Mouse (Mus musculus) monocyte, adult 2 months (primary cell): ENCODE data around the gene Ddx50.
"Not testable (repeated sequence)": the region's sequence is repeated elsewhere in the genome, so short reads cannot be mapped to it uniquely, and the experiment has no call there.

ENCODE experiments used
- DNase-seq, 2 experiments: peaks; one replicate each; pipeline ENCODE4 v3.0.0; 2022; ENCODE audit warnings: low spot score in 2 of 2, low read depth in 1 of 2

Gene Ddx50

GRCm38 (mm10) chr10:62601833-62602176 lies 49.2 kb downstream of the Ddx50 start:
- no peak for DNase-seq

GRCm38 (mm10) chr10:62601053-62601791 lies 49.8 kb downstream of the Ddx50 start:
- DNase-seq, result no peak

GRCm38 (mm10) chr10:62600056-62600455 lies 51.0 kb downstream of the Ddx50 start:
- DNase-seq, result no peak

- not testable (repeated sequence) for DNase-seq
Observed at GRCm38 (mm10) chr10:62599311-62599710, 51.7 kb downstream of the Ddx50 start.

GRCm38 (mm10) chr10:62592496-62592895 lies 58.5 kb downstream of the Ddx50 start:
- DNase-seq, result no peak

GRCm38 (mm10) chr10:62590200-62590599 lies 60.8 kb downstream of the Ddx50 start:
- DNase-seq, result peak; percentile 59 to 76

- DNase-seq, result no peak
Observed at GRCm38 (mm10) chr10:62588616-62589015, 62.4 kb downstream of the Ddx50 start.

- DNase-seq, result no peak
Observed at GRCm38 (mm10) chr10:62583245-62583644, 67.8 kb downstream of the Ddx50 start.

GRCm38 (mm10) chr10:62582701-62583100 lies 68.3 kb downstream of the Ddx50 start:
- DNase-seq, result no peak

- no peak for DNase-seq
Observed at GRCm38 (mm10) chr10:62582263-62582662, 68.8 kb downstream of the Ddx50 start.

- not testable (repeated sequence) for DNase-seq
Observed at GRCm38 (mm10) chr10:62579129-62579528, 71.9 kb downstream of the Ddx50 start.

- peak; percentile 90 for DNase-seq
Observed at GRCm38 (mm10) chr10:62578338-62579100, 72.5 kb downstream of the Ddx50 start, which contains the start of gene Kif1bp. Gene Kif1bp (minus strand): TSS chr10:62578457.

- no peak for DNase-seq
Observed at GRCm38 (mm10) chr10:62577673-62578337, 73.2 kb downstream of the Ddx50 start.

GRCm38 (mm10) chr10:62575001-62575400 lies 76.0 kb downstream of the Ddx50 start:
- DNase-seq, result no peak

GRCm38 (mm10) chr10:62570126-62570871 lies 80.7 kb downstream of the Ddx50 start:
- no peak for DNase-seq

- no peak for DNase-seq
Observed at GRCm38 (mm10) chr10:62568861-62569260, 82.2 kb downstream of the Ddx50 start.
